Mouse (Mus musculus) embryonic facial prominence, embryonic 14.5 days (tissue): ENCODE data around the gene Fam185a. TPM values are rescaled to one million over a fixed set of nuclear protein-coding genes. Genes with fewer than 3 reads are reported as not detected.

Experiments used
- ATAC-seq: fragments of 200-750 bp; cut with Nextera tagmentation; 2 replicates; pipeline ENCODE4 v1.8.0; 2017; ENCODE audit warnings: low read depth, moderate number of reproducible peaks, moderate TSS enrichment
- DNase-seq: peaks from one replicate; pipeline ENCODE4 v3.0.0-alpha.2; 2015; ENCODE audit warnings: low spot score
- H3K27ac ChIP-seq: fragments of 300-500 bp; sonication (generic); replicated peaks from 2 replicates; pipeline ENCODE4 v1.5.1; 2014; ENCODE audit warnings: low read depth, mild to moderate bottlenecking, low read length, moderate library complexity
- H3K27me3 ChIP-seq: fragments of 300-500 bp; sonication (generic); replicated peaks from 2 replicates; pipeline ENCODE4 v1.6.1; 2014; ENCODE audit warnings: low read length; ENCODE audit not compliant: control insufficient read depth, insufficient read depth
- H3K36me3 ChIP-seq: fragments of 300-500 bp; sonication (generic); 2 replicates; pipeline ENCODE4 v1.6.1; 2014; ENCODE audit warnings: low read length, mixed read lengths; ENCODE audit not compliant: control insufficient read depth, insufficient read depth
- H3K4me1 ChIP-seq: fragments of 300-500 bp; sonication (generic); 2 replicates; pipeline ENCODE4 v1.6.1; 2014; ENCODE audit warnings: antibody characterized with exemption, low read length; ENCODE audit not compliant: control insufficient read depth, insufficient read depth
- H3K4me2 ChIP-seq: fragments of 300-500 bp; sonication (generic); 2 replicates; pipeline ENCODE4 v1.6.1; 2014; ENCODE audit warnings: low read depth, mild to moderate bottlenecking, low read length, moderate library complexity, mixed read lengths
- H3K4me3 ChIP-seq: fragments of 300-500 bp; sonication (generic); 2 replicates; pipeline ENCODE4 v1.5.1; 2014; ENCODE audit warnings: low read depth, mild to moderate bottlenecking, low read length
- H3K9ac ChIP-seq: fragments of 300-500 bp; sonication (generic); 2 replicates; pipeline ENCODE4 v1.6.1; 2014; ENCODE audit warnings: low read depth, mild to moderate bottlenecking, low read length, moderate library complexity, mixed read lengths
- H3K9me3 ChIP-seq: fragments of 300-500 bp; sonication (generic); 2 replicates; pipeline ENCODE4 v1.6.1; 2016; ENCODE audit warnings: low read length; ENCODE audit not compliant: control insufficient read depth
- WGBS: fragments of 180-500 bp; shearing (Covaris S2); extraction: QIAGEN DNeasy Blood & Tissue Kit; methylation state at CpG from one replicate; pipeline ENCODE4 v1.1.7; 2014; 5-methylcytosine and 5-hydroxymethylcytosine counted together
- polyA plus RNA-seq: library from polyadenylated mRNA; unstranded; fragments of >200 nt; fragmentation: Nextera tagmentation; extraction: Ambion mirVana; gene quantifications from 2 replicates; pipeline ENCODE4 v1.2.1, GENCODE M21; 2014

Fam185a gene
- polyA plus RNA-seq, 1 experiment from 2014 or later: 6.6 TPM

DNA sequence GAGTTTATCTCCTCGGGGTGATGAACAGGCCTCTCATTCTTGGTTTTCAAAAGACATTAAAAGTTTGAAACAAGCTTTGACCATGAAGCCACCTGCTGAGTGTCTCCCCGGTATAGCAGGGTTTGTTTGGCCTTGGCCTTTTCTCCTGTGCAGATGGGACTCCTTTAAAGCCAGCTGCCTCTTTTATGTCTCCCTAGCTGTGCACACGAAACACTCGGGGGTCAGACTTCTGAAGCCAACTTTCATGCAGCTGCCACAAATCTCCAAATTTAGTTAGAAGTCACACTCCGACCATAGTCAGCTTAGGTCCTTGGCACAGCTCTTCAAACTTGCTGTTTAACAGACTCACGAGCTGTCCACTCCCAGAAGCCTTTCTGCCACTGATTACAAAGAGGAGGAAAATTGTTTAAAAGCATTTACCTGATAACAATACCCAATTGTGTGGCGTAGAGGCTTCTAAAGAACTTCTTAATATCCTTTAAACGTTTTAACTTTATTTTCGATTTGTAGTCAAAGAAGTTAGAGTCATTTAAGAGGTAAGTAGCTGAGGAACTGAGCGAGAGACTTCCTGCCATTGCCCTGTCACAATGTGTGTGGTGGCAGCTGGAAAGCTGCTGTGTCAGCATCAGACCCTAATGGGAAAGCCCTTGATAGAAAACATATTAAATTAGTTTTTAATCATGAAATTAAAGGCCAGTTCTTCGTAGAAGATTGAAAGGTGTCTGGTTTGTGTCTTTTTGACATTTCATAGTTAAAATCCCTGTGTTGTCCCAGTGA, 57.9 kb downstream of the Fam185a start:
- no peak overlapping the region for H3K4me3 ChIP-seq
- peak; percentile 59 for DNase-seq
- no peak overlapping the region; the same call in 1 of the 2 replicates for H3K27ac ChIP-seq
- H3K4me2 ChIP-seq: no peak overlapping the region
- 50% methylated on average over 11 of the region's 11 CpGs for WGBS
- H3K27me3 ChIP-seq: no peaks in the 10 kb centered on the region
- no peaks in the 10 kb centered on the region for H3K9me3 ChIP-seq
- no peak for ATAC-seq
- H3K36me3 ChIP-seq: no peaks in the 10 kb centered on the region
- H3K4me1 ChIP-seq: peaks cover 26% of the 10 kb centered on the region
- H3K9ac ChIP-seq: no peak overlapping the region

DNA sequence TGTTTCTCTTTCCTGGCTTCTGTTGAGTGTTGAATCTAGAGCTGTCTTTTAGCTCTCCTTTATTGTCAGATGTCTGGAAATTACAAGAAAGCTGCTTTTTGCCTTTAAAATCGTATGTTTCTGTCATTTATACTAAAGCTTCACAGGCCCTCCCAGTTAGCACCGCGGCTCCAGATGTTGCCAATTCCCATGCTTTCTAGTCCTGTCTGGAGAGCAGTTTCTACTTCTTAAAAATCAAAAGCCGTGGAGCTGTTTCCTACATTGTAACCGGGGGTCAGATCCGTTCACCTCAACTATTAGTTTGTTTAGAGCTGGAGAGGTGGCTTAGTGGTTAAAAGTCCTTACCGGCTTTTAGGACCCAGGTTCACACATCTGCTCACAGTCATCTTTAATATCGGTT, 58.5 kb downstream of the Fam185a start:
- Histone ChIP-seq H3K36me3 (no peaks in the 10 kb centered on the region), H3K9me3 (no peaks in the 10 kb centered on the region), H3K4me3 (no peak overlapping the region), H3K9ac (no peak overlapping the region), H3K4me1 (peaks cover 26% of the 10 kb centered on the region), H3K27ac (no peak overlapping the region; the same call in 1 of the 2 replicates), H3K4me2 (no peak overlapping the region), H3K27me3 (no peaks in the 10 kb centered on the region)
- ATAC-seq (no peak), DNase-seq (no peak)
- 40% methylated on average over 8 of the region's 8 CpGs for WGBS

DNA sequence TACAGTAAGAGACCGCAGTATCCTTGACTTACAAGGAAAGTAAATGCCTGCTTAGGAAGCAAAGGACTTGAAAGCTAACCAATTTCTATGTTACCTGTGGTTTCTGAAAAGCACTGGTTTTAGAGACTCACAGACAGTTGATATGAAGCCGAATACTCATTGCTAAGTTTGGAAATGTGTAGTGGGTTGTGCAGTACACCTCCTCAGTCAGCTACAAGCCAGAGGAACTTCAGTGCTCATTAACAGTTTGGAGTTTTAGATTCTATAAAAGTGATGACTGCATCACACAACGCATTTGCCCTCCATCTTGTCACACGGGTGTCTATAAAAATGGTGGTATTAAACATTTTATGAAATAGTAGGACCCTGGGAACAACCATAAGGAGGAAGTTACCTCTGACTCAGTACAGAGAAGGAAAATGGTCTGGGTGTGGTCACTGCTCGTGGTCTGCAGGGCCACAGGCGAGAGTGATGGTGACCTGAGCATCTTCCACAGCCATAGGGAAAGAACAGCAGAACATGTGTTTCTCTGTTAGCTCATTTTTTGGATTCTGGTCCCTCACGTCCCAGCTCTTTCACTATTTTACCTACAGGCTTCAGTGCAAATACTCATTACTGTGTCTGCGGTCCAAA, 60.6 kb downstream of the Fam185a start:
- no peak overlapping the region for H3K4me3 ChIP-seq
- H3K9ac ChIP-seq: no peak overlapping the region
- H3K27me3 ChIP-seq: no peaks in the 10 kb centered on the region
- peaks cover 45% of the 10 kb centered on the region for H3K4me1 ChIP-seq
- no peaks in the 10 kb centered on the region for H3K9me3 ChIP-seq
- no peak for ATAC-seq
- H3K27ac ChIP-seq: no peak overlapping the region
- no peaks in the 10 kb centered on the region for H3K36me3 ChIP-seq
- no peak overlapping the region for H3K4me2 ChIP-seq
- DNase-seq: no peak
- WGBS: 87% methylated on average over 8 of the region's 8 CpGs

GRCm38 (mm10) chr5:21486798-21487197, 62.0 kb downstream of the Fam185a start:
- Histone ChIP-seq H3K4me2 (0 out of 2 replicates have a peak overlapping the region, but pooled peaks have one; percentile 4), H3K36me3 (no peaks in the 10 kb centered on the region), H3K9me3 (no peaks in the 10 kb centered on the region), H3K9ac (no peak overlapping the region), H3K27ac (peak overlapping the region; percentile 75; the same call in 1 of the 2 replicates), H3K4me3 (no peak overlapping the region), H3K4me1 (peaks cover 43% of the 10 kb centered on the region), H3K27me3 (no peaks in the 10 kb centered on the region)
- DNase-seq (peak; percentile 81), ATAC-seq (peak; percentile 44; the same call in 1 of the 2 replicates)
- WGBS: 31% methylated on average over 5 of the region's 5 CpGs

GRCm38 (mm10) chr5:21487306-21487705, 62.5 kb downstream of the Fam185a start:
- peak overlapping the region; percentile 75 for H3K27ac ChIP-seq
- WGBS: 46% methylated on average over 3 of the region's 3 CpGs

GRCm38 (mm10) chr5:21487716-21488115, 63.0 kb downstream of the Fam185a start:
- Histone ChIP-seq H3K27me3 (no peaks in the 10 kb centered on the region), H3K36me3 (no peaks in the 10 kb centered on the region), H3K4me2 (no peak overlapping the region), H3K9me3 (no peaks in the 10 kb centered on the region), H3K9ac (no peak overlapping the region), H3K4me1 (peaks cover 40% of the 10 kb centered on the region), H3K27ac (peak overlapping the region; percentile 75), H3K4me3 (no peak overlapping the region)
- DNase-seq (no peak), ATAC-seq (no peak)
- whole genome bisulfite sequencing: 84% methylated on average over 3 of the region's 3 CpGs

More at GRCm38 (mm10) chr5:21487306-21487705, 62.5 kb downstream of the Fam185a start:
- Histone ChIP-seq H3K4me1 (peaks cover 43% of the 10 kb centered on the region), H3K9me3 (no peaks in the 10 kb centered on the region), H3K9ac (no peak overlapping the region), H3K4me3 (no peak overlapping the region), H3K36me3 (no peaks in the 10 kb centered on the region), H3K4me2 (no peak overlapping the region; the same call in 1 of the 2 replicates), H3K27me3 (no peaks in the 10 kb centered on the region)
- ATAC-seq (peak; percentile 62; the same call in 1 of the 2 replicates), DNase-seq (peak; percentile 78)

DNA sequence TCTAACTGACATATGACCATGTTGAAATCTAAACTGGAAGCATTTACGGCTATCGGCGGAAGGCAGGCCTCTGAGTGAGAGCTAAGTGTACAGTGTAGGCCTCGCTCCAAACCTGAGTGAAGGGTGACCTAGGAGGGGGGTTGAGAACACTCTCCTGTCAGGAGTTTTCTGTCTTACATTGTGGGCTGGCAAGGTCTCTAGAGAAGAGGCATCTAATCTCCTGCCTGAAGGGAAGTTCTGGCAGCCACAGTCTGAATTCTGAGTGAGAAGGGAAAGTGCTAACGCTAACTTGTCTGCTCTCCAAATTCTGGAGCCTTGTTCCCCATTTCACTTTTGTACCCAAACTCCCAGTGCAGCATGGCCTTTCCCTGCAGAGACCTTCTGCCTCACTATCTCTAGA, 63.7 kb downstream of the Fam185a start:
- ATAC-seq (no peak), DNase-seq (no peak)
- Histone ChIP-seq H3K4me1 (peaks cover 40% of the 10 kb centered on the region), H3K4me3 (no peak overlapping the region), H3K9ac (no peak overlapping the region), H3K27me3 (no peaks in the 10 kb centered on the region), H3K9me3 (no peaks in the 10 kb centered on the region), H3K36me3 (no peaks in the 10 kb centered on the region), H3K27ac (peak overlapping the region; percentile 46; the same call in 1 of the 2 replicates), H3K4me2 (no peak overlapping the region)
- 54% methylated on average over 5 of the region's 5 CpGs for WGBS

GRCm38 (mm10) chr5:21489135-21489534, 64.4 kb downstream of the Fam185a start:
- Histone ChIP-seq H3K4me1 (peaks cover 44% of the 10 kb centered on the region), H3K9ac (no peak overlapping the region)
- 26% methylated on average over 4 of the region's 4 CpGs for WGBS

More at GRCm38 (mm10) chr5:21489135-21489534, 64.4 kb downstream of the Fam185a start:
- Histone ChIP-seq H3K36me3 (no peaks in the 10 kb centered on the region), H3K4me3 (no peak overlapping the region), H3K27me3 (no peaks in the 10 kb centered on the region), H3K9me3 (no peaks in the 10 kb centered on the region), H3K27ac (peak overlapping the region; percentile 46), H3K4me2 (no peak overlapping the region)
- ATAC-seq (no peak), DNase-seq (no peak)
